Mouse (Mus musculus) gastrocnemius, adult 18-20 months (tissue): ENCODE data around the gene Naa80. TPM values are rescaled to one million over a fixed set of nuclear protein-coding genes. Genes with fewer than 3 reads are reported as not detected.

Source experiments
- DNase-seq: peaks from one replicate; pipeline ENCODE4 v3.0.0; 2021; ENCODE audit warnings: low spot score
- long read RNA-seq, 2 experiments: library from polyadenylated mRNA; stranded (forward); transcript quantifications; one replicate each; pipeline ENCODE4 v2.0.0; 2021
- total RNA-seq, 2 experiments: library from RNA; stranded (reverse); gene quantifications; 2 replicates each; pipeline ENCODE4 v1.2.3; 2021

Naa80 gene
- total RNA-seq = 10 to 100 TPM; 14.0 to 15.3 TPM
- long read RNA-seq, experiment 1, transcript Naa80-201 (2 exons, 2,053 nt) = major isoform, 8 of 9 reads
- long read RNA-seq, experiment 1, partial matches to known transcripts = 0 of 9 reads
- long read RNA-seq, experiment 1, other reads (novel, unspliced or antisense) = 1 of 9 reads
- long read RNA-seq, experiment 2, transcript Naa80-201 (2 exons, 2,053 nt) = major isoform, 14 of 21 reads
- long read RNA-seq, experiment 2, partial matches to known transcripts = 2 of 21 reads
- long read RNA-seq, experiment 2, other reads (novel, unspliced or antisense) = 5 of 21 reads

DNA sequence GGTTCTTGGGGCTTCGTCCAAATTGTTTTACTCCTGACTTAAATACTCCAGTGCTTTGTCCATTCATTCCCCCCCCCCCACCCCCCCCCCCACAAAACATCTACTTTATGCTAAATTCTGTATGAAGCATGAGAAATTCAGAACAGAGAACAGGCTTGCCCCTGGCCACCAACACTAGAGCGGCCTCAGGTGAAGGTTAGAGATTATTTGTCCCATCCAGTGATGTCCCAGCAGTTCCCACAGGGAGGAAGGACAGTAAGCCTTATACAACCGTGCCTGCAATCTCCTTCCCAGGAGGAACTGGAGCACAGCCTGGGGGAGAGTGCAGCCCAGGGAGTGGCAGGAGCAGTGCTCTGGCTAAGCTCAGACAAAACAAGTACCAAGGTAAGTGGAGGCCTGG, at the start of gene Naa80:
Gene Naa80, plus strand, starts transcription at position 301 of the 400 bp plus-strand sequence.
- no peak for DNase-seq

DNA sequence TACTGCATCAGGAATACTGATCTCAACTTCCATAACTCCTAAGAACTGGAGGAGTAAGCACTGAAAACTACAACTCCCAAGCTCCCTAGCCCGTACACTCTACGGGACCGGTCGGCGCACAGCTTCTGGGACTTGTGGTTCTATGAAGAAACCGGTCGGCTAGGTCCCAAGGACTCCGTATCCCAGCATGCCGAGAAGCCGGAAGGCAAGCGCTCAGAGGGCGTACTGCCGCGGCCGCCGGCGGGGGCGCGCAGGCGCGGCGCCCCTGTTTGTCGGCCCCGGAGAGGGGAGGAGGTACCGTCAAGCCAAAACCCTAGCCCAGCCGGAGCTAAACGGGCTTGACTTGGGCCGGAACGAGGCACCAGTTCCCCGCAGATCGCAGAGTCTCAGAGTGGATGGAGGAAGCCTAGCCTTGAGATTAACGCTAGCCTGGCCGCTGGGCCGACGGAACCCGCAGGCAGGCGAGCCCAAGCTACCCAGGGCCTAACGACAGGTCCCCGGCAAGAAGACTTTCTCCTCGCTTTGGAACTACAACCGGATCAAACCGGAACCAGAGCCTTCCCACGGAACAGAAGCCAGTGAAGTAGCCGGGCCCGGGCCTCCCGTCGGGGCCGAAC, 44.8 kb upstream of the Naa80 start, which contains the start of gene Tmem115:
Gene Tmem115, plus strand, starts transcription at position 155 of the 617 bp plus-strand sequence.
- DNase-seq = peak; percentile 94

DNA sequence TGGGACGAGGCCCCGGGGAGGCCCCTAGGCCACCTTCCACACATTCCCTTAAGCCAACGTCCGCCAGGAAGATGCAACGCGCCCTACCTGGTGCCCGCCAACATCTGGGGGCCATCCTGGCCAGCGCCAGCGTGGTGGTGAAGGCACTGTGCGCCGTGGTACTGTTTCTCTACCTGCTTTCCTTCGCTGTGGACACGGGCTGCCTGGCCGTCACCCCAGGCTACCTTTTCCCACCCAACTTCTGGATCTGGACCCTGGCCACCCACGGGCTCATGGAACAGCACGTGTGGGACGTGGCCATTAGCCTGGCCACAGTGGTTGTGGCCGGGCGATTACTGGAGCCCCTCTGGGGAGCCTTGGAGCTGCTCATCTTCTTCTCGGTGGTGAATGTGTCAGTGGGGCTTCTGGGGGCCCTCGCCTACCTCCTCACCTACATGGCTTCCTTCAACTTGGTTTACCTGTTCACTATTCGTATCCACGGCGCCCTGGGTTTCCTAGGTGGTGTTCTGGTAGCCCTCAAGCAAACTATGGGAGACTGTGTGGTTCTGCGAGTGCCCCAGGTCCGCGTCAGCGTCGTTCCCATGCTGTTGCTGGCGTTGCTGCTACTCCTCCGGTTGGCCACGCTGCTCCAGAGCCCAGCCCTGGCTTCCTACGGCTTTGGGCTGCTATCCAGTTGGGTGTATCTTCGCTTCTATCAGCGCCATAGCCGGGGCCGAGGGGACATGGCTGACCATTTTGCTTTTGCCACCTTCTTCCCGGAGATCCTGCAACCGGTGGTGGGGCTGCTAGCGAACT, 44.1 kb upstream of the Naa80 start:
- no peak for DNase-seq

DNA sequence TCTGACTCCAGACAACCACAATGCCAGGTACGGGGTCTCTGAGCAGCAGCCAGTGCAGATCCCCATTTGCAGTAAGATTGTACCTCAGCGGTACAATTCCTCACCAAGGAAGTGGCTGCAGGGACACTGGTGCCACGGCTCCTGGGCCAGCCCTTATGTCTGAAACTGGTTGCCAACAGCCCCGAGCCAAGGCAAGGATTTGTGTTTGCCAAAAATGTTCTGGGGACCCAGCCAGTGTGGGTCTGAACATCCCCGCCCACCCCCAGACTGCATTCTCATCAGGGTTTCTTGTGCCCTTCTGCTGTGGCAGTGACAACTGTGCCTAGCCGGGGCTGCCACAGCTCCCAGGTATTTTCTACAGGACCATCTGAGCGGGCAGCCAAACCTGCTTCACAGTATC, 40.5 kb upstream of the Naa80 start:
- no peak for DNase-seq

DNA sequence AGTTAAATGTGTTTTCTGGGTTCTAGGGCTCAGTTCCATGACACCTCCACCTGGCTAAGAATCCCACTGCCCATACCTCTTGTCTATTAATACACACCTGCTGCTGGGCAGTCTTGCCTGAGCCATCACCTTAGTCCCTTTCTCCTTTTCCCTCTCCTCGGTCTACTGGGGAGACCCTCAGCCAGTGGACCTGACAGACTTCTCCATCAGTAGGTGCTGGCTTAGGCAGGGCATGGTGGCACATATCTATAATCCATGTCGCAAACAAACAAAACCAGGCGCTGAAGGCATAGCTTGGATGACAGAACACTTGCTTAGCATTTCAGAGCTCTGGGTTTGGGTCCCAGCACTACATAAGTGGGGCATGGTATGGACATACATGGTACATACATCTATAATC, 40.0 kb upstream of the Naa80 start:
- DNase-seq = no peak

DNA sequence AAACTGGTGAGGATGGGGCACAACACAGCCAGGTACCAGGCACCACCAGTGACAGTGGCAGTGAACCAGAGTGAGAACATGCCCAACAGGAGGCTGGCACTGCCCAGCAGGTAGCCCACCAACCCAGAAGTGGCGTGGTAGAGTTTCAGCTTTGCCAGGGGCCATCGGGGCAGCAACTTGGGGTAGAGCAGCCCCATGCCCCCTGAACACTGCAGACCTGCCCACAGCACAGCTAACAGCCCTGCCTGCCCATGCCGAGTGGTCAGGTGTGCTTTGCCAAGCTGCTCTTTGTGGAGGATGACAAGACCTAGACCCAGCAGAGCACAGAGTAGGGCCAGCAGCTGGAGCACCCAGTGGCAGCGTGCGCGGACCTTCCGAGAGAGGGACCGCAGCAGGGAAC, 38.7 kb upstream of the Naa80 start:
- DNase-seq = no peak

DNA sequence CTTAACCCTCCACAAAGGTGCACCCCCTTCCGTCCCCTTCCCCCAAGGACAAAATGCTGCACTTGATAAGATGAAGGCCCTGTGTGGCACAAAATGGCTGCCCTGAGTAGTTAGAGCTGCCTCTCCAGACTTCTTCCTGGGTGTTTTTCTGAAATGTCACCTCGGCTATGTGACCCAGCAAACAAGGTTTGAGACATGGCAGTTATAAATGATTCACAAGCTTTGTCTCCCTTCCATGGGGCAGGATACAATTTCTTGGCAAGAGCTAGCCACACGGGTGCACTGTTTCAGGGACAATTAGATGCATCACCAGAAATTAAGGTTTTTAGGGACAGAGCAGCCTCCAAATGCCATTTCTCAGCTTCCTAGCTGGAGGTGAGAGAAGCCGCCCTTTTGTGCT, 38.3 kb upstream of the Naa80 start:
- no peak for DNase-seq

DNA sequence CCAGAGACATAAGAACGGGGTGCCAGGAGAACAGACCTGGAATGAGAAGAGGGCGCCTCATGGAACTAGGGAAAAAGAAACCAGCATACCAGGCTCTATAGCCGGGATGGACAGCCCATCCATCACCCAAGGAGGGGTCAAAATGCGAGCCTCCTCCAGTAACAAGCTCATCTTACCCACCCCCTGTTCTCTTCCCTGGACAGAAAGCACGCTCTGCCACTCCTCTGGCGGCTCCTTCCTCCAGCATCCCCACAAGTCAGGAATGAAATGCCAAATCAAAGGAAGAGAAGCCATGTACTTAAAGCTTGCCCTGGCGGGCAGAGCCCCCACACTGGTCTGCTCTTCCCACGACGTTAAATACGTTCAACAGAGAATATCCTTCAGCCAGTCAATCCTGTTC, 37.7 kb upstream of the Naa80 start:
- no peak for DNase-seq

DNA sequence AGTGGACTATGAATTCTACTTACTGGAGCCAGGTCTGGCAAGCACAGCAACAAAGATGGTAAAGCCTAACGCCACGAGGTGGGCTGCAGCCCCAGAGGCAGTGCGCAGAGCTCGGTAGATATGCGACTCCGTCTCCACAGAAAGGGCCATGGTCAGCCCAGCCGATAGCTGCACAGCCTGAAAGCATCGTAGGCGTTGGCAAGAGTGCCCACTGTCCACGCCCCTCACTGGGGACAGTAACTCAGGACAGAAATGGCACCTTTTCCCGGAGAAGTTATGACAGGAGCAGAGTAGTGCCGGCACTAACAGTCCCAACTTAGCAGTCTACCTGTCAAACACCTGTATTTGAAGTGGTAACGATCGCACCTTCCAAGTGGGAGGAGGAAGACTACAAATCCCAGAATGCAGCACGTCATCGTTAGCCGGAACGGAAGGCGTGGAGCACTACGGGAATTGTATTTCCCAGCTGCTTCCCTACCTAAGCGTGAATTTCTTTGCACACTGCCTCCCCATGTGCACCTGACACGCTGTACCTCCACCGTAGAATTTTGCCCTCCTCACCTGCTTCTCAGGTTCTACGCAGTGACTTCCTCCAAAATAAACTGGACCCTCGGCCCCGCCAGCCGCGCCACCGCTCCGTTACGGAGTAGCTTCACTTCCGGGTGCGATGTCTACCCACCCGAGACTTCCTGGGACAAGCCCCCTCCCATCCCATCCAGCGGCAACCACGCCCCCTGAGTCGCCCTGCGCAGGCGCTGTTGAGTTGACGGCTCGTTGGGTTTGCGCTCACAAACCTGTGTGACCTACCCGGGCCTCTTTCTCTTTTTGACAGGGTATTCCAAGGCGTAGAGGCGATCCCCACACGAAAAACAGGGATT, 37.0 kb upstream of the Naa80 start, which contains the start of the genes Cyb561d2 and Nprl2:
Gene Cyb561d2, minus strand, starts transcription at position 720 of the 878 bp plus-strand sequence.
Gene Nprl2, plus strand, starts transcription at position 753 of the 878 bp plus-strand sequence.
- peak; percentile 95 for DNase-seq

DNA sequence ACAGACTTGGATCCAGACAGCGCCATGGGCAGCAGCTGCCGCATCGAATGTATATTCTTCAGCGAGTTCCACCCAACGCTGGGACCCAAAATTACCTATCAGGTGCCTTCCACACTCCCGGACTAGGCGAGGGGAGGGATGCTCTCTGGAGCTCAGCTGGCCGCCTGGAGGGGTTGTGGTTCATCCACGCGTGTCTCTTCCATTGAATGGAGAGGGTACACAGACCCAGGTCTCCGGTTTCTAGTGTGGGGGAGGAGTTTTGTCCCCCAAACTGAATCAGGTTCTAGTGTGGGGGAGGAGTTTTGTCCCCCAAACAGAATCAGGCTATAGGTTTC, 36.4 kb upstream of the Naa80 start:
- DNase-seq = no peak

DNA sequence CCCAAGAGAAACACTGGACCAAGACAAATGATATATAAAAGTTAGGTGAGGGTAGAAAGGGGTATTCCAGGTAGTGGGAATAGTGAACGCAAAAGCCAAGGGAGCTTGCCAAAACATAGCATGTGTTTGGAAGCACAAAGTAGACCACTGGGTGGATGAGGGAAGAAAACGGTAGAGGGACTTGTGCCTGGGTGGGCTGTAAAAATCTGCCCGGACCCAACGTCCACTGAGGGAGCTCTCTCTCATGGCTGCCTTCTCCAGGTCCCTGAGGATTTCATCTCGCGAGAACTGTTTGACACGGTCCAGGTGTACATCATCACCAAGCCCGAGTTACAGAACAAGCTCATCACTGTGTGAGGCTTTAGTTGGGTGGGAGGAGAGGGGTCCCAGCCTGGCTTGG, 36.0 kb upstream of the Naa80 start:
- no peak for DNase-seq

DNA sequence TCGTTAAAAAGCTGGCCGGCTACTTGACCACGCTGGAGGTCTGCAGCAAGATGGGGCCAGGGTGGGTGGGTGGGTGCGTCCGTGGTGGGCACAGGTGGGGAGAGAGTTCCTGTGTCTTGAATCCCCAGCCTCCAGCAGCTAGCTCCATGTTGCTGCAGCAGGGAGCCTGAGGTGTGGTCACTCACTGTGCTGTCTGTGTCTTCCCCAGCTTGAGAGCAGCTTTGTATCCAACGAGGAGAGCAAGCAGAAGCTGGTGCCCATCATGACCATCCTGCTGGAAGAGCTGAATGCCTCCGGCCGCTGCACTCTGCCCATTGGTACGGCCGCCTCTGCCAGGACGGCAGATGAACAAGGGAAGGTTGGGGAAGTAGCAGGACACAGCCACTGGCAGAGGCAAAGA, 35.4 kb upstream of the Naa80 start:
- DNase-seq = no peak

DNA sequence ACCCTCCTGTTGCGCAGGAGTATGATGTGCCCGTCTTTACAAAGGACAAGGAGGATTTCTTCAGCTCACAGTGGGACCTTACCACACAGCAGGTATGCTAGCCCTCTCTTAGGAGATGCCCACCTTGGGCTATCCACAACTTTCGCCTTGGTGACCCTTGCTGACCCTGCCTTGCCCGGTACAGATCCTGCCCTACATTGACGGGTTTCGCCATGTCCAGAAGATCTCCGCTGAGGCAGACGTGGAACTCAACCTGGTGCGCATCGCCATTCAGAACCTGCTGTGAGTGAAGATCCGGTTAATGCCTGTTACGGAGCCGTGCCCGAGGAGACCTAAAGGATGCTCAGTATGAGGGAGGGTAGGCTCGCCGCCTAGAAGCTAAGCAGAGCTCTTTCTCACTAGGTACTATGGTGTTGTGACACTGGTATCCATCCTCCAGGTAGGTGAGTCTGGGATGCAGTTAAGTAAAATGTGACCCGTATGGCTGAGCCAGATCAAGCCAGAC, 34.4 kb upstream of the Naa80 start:
- DNase-seq = no peak

DNA sequence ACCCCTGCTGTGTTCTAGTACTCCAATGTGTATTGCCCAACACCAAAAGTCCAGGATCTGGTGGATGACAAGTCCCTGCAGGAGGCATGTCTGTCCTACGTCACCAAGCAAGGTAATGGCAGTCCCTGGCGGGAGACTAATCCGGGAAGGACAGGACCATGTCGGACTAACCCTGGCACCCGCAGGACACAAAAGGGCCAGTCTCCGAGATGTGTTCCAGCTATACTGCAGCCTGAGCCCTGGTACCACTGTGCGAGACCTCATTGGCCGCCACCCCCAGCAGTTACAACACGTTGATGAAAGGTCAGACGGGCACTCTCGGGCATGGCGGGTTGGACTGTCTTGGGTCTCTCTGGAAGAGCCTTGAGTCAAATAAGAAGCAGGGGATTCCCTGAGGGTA, 34.0 kb upstream of the Naa80 start:
- DNase-seq = no peak

DNA sequence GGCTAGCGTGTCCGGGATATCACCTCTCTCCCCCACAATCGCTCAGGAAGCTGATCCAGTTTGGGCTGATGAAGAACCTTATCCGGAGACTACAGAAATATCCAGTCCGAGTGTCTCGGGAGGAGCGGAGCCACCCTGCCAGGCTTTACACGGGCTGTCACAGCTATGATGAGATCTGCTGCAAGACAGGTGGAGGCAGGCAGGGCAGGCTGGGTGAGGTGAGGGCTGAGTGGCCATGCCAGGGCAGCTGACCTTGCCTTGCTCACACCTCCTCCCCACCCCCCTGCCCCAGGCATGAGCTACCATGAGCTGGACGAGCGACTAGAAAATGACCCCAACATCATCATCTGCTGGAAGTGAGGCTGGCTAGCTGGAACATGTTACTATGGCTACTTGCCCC, 33.5 kb upstream of the Naa80 start:
- DNase-seq = no peak

DNA sequence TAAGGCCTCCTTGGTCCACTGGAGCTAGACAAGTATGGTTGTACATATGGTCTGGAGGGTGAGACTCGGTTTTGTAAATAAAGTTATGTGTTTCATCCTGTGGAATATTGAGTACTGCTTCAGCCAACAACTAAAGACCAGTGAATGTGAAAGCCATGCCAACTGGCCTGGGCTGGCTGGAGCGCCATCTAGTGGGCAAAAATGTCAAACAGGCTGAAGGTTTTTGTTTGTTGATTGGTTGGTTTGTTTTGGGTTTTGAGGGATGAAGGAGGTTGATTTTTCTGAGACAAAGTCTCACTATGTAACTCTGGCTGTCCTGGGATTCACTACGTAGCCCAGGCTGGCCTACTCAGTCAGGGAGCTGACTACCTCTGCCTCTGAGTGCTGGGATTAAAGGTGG, 33.1 kb upstream of the Naa80 start:
- peak; percentile 78 for DNase-seq

DNA sequence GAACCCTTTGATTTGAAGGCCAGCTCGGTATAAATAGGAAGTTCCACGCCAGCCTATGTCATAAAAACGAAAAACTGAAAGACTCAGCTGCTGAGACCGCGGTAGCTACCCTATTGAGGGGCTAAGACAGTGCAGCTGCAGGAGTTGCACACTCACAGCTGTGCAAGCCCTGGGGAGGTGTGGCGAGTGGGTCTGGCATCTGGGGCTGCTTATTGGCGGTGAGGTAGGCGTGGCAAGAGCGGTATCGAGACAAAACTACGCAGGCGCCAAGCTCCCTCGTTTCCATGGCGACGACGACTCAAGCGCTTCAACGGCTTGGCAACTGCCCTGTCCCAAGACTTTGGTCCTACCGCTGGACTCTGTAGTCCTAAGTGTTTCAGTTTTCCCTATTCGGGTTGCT, 31.7 kb upstream of the Naa80 start, which contains the start of gene Zmynd10:
Gene Zmynd10, plus strand, starts transcription at position 273 of the 400 bp plus-strand sequence.
- peak; percentile 81 for DNase-seq

DNA sequence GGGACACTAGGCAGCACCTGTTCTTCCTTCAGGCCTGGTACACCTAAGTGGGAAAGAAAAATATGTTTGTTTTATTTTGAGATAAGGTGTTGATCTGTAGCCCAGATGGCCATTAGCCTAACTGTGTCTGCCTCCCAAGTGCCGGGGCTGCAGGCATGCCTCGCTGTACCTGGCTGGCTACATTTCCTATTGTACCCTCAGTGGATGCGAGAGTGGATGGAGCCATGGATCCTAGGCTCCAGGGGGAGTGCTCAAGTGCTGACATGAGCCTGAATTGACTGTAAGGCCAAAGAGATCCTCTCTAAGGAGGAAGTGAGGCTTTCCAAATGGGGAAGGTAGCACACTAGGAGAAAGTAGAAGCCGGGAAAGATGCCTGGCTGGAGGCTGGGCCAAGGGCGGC, 30.7 kb upstream of the Naa80 start:
- no peak for DNase-seq

DNA sequence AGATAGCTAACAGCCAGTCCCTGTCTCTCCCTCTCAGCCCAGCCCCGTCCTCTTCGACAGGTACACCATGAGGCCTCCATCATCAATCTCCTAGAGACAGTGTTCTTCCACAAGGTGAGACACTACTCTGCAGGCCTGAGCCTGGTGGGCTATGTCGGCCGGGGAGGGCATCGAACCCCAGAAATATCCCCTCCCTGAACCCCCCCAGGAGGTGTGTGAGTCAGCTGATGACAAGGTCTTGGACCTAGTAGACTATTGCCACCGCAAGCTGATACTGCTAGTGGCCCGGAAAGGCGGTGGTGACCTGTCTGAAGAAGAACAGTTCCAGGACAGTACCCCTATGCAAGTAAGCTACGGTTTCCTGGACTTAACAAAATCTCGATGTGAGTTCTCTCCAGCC, 29.9 kb upstream of the Naa80 start:
- no peak for DNase-seq

DNA sequence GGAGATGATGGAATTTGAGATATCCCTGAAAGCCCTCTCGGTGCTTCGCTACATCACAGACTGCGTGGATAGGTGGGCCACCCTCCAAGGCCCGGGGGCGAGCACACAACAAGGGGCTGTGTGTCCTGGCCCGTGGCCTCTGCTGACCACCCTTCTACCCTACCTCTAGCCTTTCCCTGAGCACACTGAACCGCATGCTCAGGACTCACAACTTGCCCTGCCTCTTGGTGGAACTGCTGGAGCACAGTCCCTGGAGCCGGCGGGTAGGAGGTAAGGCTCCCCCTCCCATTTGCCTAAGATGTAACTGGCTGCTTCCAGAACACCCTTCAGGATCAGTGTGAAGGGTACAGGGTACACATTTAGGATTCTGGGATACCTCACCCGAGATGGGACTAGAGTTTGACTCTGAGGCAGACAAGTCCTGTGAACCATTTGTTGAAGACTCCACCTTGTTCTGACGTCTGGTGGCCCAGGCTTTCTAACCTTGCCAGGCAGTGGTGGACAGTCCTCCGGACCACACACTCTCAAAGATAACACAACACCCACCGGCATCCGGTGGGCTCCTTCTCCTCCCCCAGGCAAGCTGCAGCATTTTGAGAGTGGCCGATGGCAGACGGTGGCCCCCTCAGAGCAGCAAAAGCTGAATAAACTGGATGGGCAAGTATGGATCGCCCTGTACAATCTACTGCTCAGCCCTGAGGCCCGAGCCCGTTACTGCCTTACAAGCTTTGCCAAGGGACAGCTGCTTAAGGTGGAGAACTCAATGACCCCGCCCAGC, 29.2 kb upstream of the Naa80 start:
- DNase-seq = no peak
